Mouse (Mus musculus) skeletal muscle tissue, adult 2 months (tissue): ENCODE data around the gene Hadha.
A peak's percentile ranks its signal among the peaks of the same experiment; 100 is the strongest.

Experiments used
- DNase-seq: peaks from one replicate; pipeline ENCODE4 v3.0.0-alpha.2; 2012; ENCODE audit warnings: low read depth, low spot score

The Hadha gene

DNA sequence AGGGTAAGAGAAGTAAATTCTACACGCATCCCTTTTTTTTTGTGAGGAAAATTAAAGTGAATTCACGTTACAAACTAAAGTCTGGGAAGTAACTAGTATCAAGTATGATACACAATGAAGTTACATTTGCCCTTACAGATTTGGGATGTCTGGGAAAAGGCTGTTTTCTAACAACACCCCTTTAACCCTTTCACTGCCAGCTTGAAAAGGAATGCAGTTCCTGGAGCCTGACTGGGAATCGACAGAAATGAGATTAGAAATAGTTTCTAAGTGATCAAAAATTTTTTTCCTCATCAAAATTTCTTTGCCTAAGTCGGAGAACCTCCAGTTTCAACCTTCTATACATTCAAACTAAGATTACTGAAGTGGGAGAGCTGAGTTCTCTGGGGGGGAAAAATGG is 949 bp downstream of the Hadha start:
- DNase-seq, result no peak

- DNase-seq, result no peak
Measured at GRCm38 (mm10) chr5:30153222-30153621, 1.7 kb downstream of the Hadha start.

DNA sequence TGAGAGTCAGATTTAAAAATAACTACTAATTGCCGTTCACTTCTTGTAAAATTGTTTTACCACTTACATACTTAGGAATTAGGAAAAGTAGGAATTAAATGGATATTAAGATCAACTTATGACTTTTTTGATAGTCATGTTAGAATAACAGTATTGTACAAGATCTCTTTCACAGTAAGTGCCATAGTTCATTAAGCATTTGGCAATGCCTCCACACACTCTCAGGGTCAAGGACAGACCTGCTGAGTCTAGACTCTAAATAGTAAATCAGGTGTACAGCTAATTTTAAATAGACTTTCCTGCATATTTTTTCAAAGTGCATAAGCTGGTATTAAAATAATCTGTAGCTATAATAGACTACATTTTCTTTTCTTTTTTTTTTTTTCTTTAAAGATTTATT is 2.5 kb downstream of the Hadha start:
- DNase-seq, result no peak

DNA sequence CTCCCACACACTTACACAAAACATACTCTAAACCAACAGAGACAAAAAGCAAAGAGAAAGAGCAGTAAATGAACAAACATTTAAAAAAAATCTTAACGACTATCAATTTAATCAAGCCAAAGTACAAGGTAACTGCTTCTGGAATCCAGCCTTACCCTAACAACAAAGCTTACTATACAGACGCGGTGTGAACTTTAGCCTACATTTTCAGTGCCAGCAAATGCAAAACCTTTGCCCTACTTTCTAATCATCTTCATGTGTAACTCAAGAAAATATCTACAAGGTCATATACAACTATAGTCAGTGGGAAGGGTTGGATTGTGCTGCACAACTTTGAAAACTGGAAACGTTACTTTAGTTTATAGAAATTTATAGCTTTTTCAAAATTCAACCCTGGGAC is 3.0 kb downstream of the Hadha start:
- DNase-seq, result no peak

GRCm38 (mm10) chr5:30148133-30148920 is 6.6 kb downstream of the Hadha start:
- no peak for DNase-seq

DNA sequence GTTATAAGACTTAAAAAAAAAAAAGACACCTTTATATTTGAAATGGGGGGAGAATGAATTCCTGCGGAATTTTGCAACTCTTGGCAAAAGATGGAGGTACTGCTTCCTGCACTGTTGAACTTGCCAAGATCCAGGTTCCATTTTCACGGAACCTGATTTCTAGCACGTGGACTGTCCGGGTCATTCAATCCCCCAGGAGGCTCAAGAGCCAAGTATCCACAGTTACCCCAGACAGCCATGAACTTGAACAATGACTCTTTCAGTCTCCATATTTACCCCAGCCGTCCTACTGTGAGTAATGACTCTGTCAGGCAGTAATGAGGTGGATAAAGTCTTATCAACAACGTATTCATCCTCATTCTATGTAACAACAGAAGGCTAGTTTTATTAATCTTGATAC is 8.4 kb downstream of the Hadha start:
- DNase-seq, result no peak

DNA sequence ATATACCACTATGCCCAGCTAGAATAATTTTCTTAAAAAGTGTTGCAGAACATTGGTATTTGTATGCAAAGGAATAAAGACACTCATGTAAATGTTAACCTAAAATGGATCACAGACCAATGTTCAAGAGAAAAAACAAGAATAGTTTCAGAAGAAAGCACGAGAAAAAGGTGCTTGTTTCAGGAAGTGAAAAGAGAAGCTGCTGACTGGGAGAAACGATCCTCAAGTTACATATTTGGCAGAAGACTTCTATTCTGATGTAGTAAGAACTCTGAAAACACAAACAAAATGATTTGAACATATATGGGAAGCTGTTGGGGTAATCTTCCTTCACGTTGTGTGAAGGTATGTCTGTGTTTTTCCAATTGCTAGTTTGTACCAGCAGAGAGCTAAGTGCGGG is 16.8 kb downstream of the Hadha start:
- DNase-seq, result no peak

GRCm38 (mm10) chr5:30137271-30137670 is 17.7 kb downstream of the Hadha start:
- DNase-seq, result no peak

DNA sequence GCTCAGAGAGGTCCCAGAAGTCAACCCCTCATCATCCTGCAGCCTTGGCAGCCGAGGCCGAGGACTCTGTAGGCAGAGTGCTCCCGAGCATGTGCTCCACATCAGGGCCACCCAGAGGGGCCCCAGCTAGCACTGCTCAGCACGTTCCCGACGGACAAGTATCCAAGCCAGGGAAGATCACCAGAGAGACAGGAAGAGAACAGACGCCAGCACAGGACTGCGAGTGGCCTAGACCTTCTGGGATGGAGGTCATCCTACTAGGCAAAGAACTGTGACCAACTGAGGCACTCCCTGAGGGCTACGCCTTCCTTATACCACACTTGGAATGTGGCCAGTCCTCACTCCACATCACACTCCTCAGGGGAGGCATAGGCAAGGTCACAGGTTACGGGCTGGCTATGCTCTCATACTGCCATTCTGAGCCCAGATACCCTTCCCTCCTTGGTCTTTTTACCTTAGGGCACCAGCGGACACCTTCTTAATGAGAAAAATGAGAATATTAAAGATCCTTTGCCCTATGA is 19.2 kb downstream of the Hadha start:
- DNase-seq, result no peak

DNA sequence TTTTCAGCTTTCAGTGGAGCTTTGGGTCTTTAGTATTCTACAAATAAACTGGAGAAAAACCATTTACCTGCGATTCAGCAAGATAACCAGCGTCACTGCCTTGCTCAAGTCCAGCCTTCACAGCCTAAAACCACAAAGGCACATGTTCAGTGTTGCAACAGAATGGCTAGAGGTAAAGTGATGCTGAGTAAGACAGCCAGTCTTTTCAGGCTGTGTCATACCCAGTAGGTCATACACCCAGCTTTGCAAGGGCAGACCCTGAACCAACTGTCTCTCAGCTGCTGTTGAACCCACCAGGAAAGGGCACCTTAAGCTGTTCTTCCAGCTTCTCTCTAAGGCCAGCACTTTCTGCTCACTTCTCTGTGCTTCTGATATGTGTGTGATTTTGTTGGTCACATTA is 22.8 kb downstream of the Hadha start:
- no peak for DNase-seq

DNA sequence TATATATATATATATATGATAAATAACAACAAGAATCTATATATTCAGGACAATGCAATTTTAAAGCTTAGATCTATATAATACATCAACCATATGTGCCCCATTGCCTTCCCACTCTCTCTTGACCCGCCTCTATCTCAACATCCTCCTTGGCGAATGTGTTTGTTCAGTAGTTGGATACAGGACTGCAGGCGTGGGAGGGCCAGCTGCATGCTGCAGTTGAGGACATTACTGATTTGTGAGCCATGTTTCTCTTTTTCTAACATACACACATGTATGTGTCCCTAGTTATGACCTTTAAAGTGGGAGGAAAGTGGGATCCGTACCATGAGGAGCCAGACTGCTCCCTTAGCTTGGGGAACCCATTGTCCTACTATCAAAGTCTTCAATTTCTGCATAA is 23.7 kb downstream of the Hadha start:
- DNase-seq, result no peak

DNA sequence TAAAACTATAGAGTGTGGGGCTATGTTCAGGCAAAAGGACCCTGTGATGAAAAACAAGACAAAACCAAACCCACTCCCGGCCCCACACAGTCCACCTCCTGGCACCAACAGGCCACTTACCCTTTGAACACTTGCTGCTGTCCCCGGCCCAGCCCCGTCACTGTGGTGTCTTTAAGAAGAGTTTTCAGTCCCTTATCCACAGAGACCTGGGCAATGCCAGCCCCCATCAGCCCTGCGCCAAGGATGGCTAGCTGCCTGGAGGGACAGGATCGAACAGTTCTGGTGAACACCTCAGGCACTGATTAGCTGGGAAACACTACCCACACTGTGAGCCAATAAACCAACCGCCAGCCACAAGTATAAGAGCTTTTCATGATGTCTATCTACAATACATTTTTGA is 26.3 kb downstream of the Hadha start:
- no peak for DNase-seq

- DNase-seq, result no peak
Measured at GRCm38 (mm10) chr5:30127921-30128597, 26.9 kb downstream of the Hadha start.

- no peak for DNase-seq
Measured at GRCm38 (mm10) chr5:30126756-30127155, 28.2 kb downstream of the Hadha start.

GRCm38 (mm10) chr5:30125587-30125986 is 29.4 kb downstream of the Hadha start:
- DNase-seq, result peak; percentile 35

DNA sequence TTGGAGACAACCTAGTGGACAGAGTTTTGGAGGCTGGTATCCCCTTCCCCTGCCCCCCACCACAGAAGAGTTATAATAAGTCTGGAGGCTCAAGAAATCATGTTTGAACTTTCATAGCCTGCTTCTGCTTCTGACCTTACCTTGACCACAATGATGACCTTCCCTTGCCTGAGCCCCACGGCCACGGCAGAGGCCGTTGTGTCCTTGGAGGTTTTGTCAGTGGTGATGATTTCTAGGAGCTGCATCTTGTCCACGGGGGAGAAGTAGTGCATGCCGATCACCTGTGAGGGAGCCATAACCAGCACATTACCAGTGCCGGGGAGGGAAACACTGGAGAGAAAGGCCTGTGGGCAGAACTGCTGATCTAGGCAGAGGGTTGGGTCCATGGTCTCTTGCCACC is 32.5 kb downstream of the Hadha start:
- no peak for DNase-seq

DNA sequence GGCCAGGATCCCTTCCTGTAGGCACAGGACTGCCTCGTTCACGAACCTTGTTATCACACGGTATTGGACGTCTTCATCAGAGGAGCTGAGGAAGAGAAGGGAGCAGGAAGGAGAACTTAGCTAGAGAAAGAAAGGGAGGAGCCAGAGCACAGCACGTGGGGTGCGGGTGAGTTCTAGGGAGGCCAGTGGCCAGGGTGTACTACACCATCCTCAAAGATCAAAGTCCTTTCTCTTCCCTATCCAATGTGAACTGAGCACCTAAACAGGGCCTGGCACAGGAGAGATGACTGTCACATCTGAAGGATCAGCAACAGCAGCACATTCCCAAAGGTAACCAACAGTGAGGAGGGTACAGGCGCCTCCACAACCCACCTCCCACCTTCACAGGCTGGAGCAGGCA is 34.9 kb downstream of the Hadha start:
- DNase-seq, result no peak

DNA sequence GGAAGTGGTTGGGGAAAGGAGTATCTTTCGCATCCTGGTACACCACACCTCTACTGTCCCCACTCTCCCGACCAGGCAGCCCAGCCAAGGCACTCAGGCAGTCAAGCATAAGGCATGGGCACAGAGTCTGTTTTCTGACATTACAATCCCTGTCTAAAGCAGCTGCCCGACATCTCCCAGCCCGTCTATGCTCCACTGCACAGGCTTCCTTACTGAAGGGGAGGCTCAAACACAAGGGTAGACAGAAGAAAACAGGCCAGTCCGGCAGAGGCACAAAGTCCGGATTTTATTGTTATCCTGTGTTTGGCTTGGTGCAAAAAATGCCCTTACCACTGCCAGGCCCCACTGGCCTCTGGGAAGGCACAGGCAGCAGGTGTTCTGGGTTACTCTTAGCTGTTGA is 35.8 kb downstream of the Hadha start:
- DNase-seq, result no peak

- no peak for DNase-seq
Measured at GRCm38 (mm10) chr5:30118018-30118417, 36.9 kb downstream of the Hadha start.

DNA sequence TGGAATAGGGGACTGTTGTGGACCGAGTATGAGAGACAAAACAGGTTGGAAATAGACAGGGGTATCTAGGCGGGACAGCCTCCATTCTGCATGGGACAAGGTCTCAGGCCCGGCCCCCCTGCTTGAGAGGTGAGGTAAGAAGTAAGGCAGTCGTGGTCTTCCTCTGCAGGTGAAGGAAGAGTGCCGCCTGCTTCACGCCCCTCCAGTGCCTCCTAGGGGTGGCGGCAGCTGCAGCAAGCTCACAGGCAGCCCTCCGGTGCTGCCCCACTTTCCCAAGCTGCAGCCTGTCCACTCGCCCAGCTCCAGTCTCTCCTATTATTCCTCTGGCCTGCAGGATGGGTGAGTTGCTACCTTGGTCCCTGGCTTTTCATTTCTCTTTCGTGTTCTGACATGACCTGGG is 39.2 kb downstream of the Hadha start:
- no peak for DNase-seq

DNA sequence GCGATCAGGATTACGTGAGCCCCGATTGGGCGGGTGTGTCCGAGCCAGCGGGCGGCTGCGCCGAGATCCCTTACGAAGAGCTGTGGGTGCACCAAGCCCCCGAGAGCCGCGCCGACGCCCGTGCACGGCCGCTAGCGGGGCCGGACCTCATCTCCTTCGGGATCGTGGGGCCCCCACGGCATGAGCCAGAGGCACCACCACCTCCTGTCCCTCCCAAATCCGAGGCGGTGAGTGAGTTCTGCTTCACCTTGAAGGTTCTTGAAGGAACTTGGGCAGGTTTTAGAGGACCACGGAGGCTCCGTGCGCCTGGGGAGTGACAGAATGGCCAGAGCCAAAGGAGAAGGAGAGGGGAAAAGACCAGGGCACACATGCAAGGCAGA is 40.2 kb downstream of the Hadha start:
- DNase-seq, result no peak

DNA sequence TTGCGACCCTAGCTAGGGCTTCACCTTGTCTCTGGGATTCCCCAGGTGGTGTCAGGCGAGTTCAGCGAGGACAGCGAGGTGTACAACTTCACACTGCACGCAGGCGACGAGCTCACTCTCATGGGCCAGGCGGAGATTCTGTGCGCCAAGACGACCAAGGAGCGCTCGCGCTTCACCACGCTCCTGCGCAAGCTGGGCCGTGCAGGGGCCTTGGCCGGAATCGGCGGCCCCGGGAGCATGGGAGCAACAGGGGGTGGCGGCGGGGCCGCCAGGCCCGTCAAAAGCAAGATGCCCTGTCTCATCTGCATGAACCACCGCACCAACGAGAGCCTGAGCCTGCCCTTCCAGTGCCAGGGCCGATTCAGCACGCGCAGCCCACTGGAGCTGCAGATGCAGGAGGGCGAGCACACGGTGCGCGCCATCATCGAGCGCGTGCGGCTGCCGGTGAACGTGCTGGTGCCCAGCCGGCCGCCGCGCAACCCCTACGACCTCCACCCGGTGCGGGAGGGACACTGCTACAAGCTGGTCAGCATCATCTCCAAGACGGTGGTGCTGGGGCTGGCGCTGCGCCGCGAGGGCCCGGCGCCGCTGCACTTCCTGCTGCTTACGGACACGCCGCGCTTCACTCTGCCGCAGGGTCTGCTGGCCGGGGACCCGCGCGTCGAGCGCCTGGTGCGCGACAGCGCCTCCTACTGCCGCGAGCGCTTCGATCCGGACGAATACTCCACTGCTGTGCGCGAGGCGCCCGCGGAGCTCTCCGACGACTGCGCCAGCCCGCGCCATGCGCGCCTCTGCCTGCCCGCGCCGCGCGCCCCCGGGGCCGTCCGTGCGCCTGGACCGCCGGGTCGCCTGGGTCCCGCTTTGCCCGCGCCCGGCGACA is 40.8 kb downstream of the Hadha start:
- no peak for DNase-seq
